Mouse (Mus musculus) intestine, embryonic 14.5 days (tissue): ENCODE results near the gene 9930104L06Rik. TPM values are rescaled to one million over a fixed set of nuclear protein-coding genes. Genes with fewer than 3 reads are reported as not detected.
A peak's percentile ranks its signal among the peaks of the same experiment; 100 is the strongest.
"Not testable (repeated sequence)": the region's sequence is repeated elsewhere in the genome, so short reads cannot be mapped to it uniquely, and the experiment has no call there.

Experiments
- ATAC-seq: fragments of 200-750 bp; cut with Nextera tagmentation; replicated peaks from 2 replicates; pipeline ENCODE4 v1.8.0; 2017; ENCODE audit warnings: low read depth, moderate number of reproducible peaks, moderate TSS enrichment, moderate library complexity; ENCODE audit not compliant: low FRiP score, low TSS enrichment
- DNase-seq: peaks from one replicate; pipeline ENCODE4 v3.0.0-alpha.2; 2018; ENCODE audit warnings: low spot score
- H3K27ac ChIP-seq: fragments of 300-500 bp; sonication (generic); 2 replicates; pipeline ENCODE4 v1.5.1; 2014; ENCODE audit warnings: low read depth, mild to moderate bottlenecking, control low read depth
- H3K27me3 ChIP-seq: fragments of 300-500 bp; sonication (generic); replicated peaks from 2 replicates; pipeline ENCODE4 v1.6.1; 2014; ENCODE audit warnings: low read length, control low read depth; ENCODE audit not compliant: control insufficient read depth, insufficient read depth
- H3K36me3 ChIP-seq: fragments of 300-500 bp; sonication (generic); 2 replicates; pipeline ENCODE4 v1.6.1; 2014; ENCODE audit warnings: low read length, control low read depth; ENCODE audit not compliant: control insufficient read depth, insufficient read depth
- H3K4me1 ChIP-seq: fragments of 300-500 bp; sonication (generic); replicated peaks from 2 replicates; pipeline ENCODE4 v1.6.1; 2014; ENCODE audit warnings: low read length, control low read depth, mixed read lengths; ENCODE audit not compliant: control insufficient read depth, insufficient read depth
- H3K4me2 ChIP-seq: fragments of 300-500 bp; sonication (generic); 2 replicates; pipeline ENCODE4 v1.6.1; 2014; ENCODE audit warnings: low read length
- H3K4me3 ChIP-seq: fragments of 300-500 bp; sonication (generic); 2 replicates; pipeline ENCODE4 v1.5.1; 2014; ENCODE audit warnings: low read depth, low read length, control low read depth, mixed read lengths
- H3K9ac ChIP-seq: fragments of 300-500 bp; sonication (generic); 2 replicates; pipeline ENCODE4 v1.6.1; 2014; ENCODE audit warnings: mild to moderate bottlenecking, low read length
- H3K9me3 ChIP-seq: fragments of 300-500 bp; sonication (generic); 2 replicates; pipeline ENCODE4 v1.6.1; 2016; ENCODE audit warnings: low read length, control low read depth; ENCODE audit not compliant: control insufficient read depth
- WGBS: fragments of 180-500 bp; shearing (Covaris S2); extraction: QIAGEN DNeasy Blood & Tissue Kit; methylation state at CpG from one replicate; pipeline ENCODE4 v1.1.7; 2014; 5-methylcytosine and 5-hydroxymethylcytosine counted together
- polyA plus RNA-seq: library from polyadenylated mRNA; unstranded; fragments of >200 nt; fragmentation: Nextera tagmentation; extraction: Ambion mirVana; gene quantifications from 2 replicates; pipeline ENCODE4 v1.2.1, GENCODE M21; 2014

The 9930104L06Rik gene
- polyA plus RNA-seq, 1 experiment from 2014 or later = 4.8 TPM

DNA sequence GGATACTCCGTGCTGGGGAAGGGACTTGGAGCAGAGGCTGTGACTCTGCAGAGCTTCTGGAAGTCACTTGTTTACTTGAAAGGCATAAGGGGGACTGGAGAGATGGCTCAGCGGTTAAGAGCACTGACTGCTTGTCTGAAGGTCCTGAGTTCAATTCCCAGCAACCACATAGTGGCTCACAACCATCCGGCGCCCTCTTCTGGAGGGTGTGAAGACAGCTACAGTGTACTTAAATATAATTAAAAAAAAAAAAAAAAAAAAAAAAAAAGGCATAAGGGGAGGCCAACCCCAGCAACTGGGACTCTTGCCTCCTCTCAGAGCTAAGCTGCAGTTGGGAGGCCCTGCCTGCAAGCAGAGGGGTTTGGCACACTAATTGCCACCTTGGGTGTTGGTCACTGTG, 31.4 kb upstream of the 9930104L06Rik start:
- Histone ChIP-seq H3K4me1 (peaks cover 9% of the 10 kb centered on the region), H3K4me2 (no peak overlapping the region), H3K27ac (no peak overlapping the region), H3K27me3 (no peaks in the 10 kb centered on the region), H3K9me3 (no peaks in the 10 kb centered on the region), H3K4me3 (no peak overlapping the region), H3K36me3 (no peaks in the 10 kb centered on the region), H3K9ac (no peak overlapping the region)
- no peak for DNase-seq
- WGBS = 60% methylated on average over 4 of the region's 4 CpGs
- ATAC-seq = no peak

DNA sequence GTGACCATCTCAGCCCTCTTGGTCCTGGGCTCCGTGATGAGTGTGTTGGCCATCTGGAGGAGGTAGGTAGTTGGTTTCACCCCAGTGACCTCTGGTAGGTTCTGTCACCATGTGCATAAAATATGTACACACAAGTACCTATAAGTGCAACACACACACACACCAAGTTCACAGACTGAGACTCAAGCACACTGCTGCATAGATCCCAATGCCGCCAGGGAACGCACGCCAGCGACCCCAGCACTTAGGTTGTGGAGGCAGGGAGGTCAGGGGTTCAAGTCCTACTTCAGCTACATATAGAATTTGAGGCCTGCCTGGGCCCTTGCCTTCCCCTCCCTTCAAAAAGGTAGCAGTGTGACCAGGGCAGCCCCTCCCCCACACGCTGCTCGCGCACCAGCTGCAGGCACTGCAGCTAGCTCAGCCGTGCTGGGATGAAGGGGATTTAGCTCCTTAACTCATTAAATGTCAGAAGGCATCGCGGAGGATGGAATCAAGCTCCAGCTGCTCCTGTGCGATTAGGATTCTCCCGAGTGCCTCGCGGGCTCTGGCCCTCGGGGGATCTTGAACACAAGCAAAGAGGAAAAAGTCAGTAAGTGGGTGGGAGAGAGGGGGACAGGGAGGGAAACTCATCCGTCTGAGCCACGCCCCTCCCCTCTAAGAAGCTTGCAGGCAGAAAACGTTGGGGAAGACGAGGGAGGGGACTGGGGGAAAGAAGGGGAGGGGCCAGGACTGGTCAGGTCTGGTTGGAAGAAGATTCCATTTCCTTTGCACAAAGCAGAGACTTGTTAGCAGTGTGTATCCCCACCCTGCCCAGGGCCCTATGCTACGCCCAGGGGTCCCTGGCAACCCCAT, 30.7 kb upstream of the 9930104L06Rik start:
- Histone ChIP-seq H3K4me1 (peaks cover 9% of the 10 kb centered on the region), H3K4me3 (peak overlapping the region; percentile 17; the same call in 1 of the 2 replicates), H3K9ac (peak overlapping the region; percentile 30), H3K27ac (peak overlapping the region; percentile 65), H3K36me3 (no peaks in the 10 kb centered on the region), H3K27me3 (no peaks in the 10 kb centered on the region), H3K4me2 (peak overlapping the region; percentile 54), H3K9me3 (no peaks in the 10 kb centered on the region)
- peak; percentile 71 for DNase-seq
- ATAC-seq = peak; percentile 78
- WGBS = 7% methylated on average over 21 of the region's 21 CpGs

DNA sequence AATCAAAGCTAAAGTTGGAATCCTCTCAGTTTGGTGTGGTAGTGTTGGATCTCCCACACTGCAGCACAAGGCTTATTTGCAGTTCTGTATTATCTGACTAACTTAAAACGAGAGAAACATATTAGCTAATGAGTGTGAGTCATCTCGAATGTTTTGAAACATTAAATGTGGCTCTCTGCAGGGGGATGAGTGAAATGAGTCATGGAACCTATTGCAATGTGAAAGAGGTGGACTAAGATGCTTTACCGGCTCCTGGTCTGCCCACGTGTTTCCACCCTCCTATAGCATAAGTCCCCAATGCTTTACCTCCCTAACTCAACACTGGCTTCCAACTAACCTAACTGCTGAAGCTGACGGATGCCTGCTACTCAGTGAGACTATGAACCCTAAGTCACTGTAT, 8.7 kb upstream of the 9930104L06Rik start:
- Histone ChIP-seq H3K4me2 (no peak overlapping the region), H3K9ac (no peak overlapping the region), H3K27ac (no peak overlapping the region), H3K4me3 (no peak overlapping the region), H3K27me3 (no peaks in the 10 kb centered on the region), H3K9me3 (no peaks in the 10 kb centered on the region), H3K36me3 (peaks cover 80% of the 10 kb centered on the region), H3K4me1 (no peaks in the 10 kb centered on the region)
- 89% methylated on average over 5 of the region's 5 CpGs for WGBS
- DNase-seq = no peak
- ATAC-seq = no peak

DNA sequence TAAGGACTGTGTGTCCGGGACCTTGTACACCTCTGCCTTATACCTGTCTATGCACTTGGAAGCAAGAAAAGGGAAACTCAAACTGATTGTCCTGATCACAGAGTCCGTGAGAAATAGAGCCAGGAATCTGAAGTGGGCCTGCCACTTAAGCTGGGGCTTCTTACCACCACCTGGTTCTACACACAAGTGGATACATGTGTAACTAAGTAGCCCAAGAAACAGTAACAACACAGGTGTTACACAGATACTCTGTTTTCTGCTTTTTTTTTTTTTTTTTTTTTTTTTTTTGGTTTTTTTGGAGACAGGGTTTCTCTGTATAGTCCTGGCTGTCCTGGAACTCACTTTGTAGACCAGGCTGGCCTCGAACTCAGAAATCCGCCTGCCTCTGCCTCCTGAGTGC, 2.4 kb downstream of the 9930104L06Rik start, which contains the start of gene Cdca8:
TSS of gene Cdca8 (minus strand) at position 101 of the 400 bp plus-strand sequence.
- not testable (repeated sequence) for ATAC-seq, H3K9me3 ChIP-seq, DNase-seq, H3K9ac ChIP-seq, H3K27ac ChIP-seq, H3K4me3 ChIP-seq, H3K27me3 ChIP-seq, H3K4me2 ChIP-seq
- Histone ChIP-seq H3K36me3 (peaks cover 33% of the 10 kb centered on the region), H3K4me1 (peaks cover 17% of the 10 kb centered on the region)
- 89% methylated on average over 4 of the region's 4 CpGs for WGBS

DNA sequence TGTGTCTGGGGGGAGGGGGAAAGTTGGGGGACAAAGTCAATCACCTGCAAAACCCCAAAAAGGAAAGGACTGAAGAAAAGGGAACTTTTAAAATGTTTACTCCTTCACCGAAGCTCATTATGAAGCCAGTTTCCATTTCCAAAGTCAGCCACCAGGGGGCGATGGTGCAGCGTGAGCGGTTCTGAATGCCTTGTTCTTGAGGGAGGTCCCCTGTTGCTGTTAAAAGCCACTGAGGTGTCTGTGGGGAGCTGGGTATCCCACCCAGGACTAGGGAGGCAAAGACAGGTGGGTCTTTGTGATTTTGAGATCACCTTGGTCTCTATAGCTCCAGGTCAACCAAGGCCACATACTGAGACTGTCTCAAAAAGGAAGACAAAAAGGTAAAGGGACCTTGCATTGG, 6.2 kb downstream of the 9930104L06Rik start:
- 6% methylated on average over 4 of the region's 4 CpGs for WGBS

DNA sequence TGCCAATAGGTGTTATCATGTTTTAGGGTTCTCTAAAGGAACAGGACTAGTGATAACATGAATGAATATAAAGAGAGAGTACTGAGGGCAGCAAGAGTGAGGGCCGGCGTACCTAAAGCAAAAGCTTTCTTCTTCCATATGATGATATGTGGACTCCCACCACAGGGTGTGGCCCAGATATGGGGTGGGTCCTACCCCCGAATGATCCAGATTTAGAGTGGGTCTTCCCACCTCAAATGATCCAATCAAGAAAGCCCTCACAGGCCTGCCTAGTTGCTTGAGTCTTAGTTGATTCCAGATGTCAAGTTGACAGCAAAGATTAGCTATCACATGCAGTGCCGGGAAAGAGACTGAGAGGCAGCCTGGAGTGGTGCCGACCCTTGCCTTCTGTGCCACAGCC, 6.9 kb downstream of the 9930104L06Rik start:
- no peaks in the 10 kb centered on the region for H3K4me1 ChIP-seq

More for the DNA sequence above, 6.2 kb downstream of the 9930104L06Rik start:
- Histone ChIP-seq H3K9me3 (no peaks in the 10 kb centered on the region), H3K27me3 (no peaks in the 10 kb centered on the region), H3K36me3 (peaks cover 33% of the 10 kb centered on the region), H3K4me2 (no peak overlapping the region), H3K9ac (no peak overlapping the region), H3K4me1 (peaks cover 2% of the 10 kb centered on the region; the same call in 1 of the 2 replicates), H3K4me3 (no peak overlapping the region), H3K27ac (no peak overlapping the region)
- DNase-seq = peak; percentile 99
- ATAC-seq = peak; percentile 48; the same call in 1 of the 2 replicates

DNA sequence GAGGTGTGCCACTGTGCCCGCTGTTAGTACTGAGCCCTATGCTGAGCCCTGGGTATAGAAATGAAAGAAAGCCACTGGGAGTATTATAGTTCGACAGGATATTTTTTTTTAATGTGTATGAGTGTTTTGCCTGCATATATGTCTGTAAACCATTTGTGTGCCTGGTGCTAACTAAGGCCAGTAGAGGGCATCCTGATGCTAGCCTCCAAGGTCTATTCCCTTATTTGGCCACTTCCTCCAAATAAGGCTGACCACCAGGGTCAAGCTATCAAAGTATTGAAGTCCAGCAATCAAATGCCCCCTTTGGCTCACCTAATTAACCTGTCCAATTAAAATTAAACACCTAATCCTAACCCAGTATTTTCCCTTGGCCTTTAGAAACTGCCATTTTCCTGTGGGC, 8.1 kb downstream of the 9930104L06Rik start:
- Histone ChIP-seq H3K27me3 (no peaks in the 10 kb centered on the region), H3K4me2 (no peak overlapping the region), H3K9me3 (no peaks in the 10 kb centered on the region), H3K4me3 (no peak overlapping the region), H3K27ac (no peak overlapping the region), H3K9ac (no peak overlapping the region), H3K36me3 (peaks cover 19% of the 10 kb centered on the region), H3K4me1 (no peaks in the 10 kb centered on the region)
- ATAC-seq = no peak
- 69% methylated on average over 2 of the region's 2 CpGs for WGBS
- no peak for DNase-seq

More for the DNA sequence above, 6.9 kb downstream of the 9930104L06Rik start:
- Histone ChIP-seq H3K9ac (no peak overlapping the region), H3K4me2 (no peak overlapping the region), H3K9me3 (no peaks in the 10 kb centered on the region), H3K27ac (no peak overlapping the region), H3K27me3 (no peaks in the 10 kb centered on the region), H3K4me3 (no peak overlapping the region), H3K36me3 (peaks cover 27% of the 10 kb centered on the region)
- DNase-seq = no peak
- WGBS = 88% methylated on average over 5 of the region's 5 CpGs
- no peak for ATAC-seq

DNA sequence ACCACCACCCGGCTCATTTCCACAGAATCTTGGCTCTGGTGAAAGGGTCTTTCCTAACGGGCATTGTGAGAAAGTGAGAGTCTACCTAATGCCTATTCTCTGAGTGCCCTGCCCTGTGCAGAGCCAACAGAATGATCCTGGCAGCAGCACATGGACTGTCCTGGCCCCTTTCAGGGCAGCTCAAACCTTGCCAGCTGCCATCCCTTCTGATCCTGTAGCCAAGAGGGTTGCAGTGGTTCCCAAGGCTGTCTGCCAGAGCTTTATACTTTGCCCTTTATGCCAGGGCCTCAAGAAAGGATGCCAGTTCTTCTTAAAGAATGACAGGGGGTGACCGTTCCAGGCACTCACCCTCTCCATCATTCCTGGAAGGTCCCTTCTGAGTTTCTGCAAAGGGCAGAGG, 12.6 kb downstream of the 9930104L06Rik start:
- Histone ChIP-seq H3K27ac (no peak overlapping the region), H3K9ac (no peak overlapping the region)

More for the DNA sequence above, 12.6 kb downstream of the 9930104L06Rik start:
- Histone ChIP-seq H3K36me3 (no peaks in the 10 kb centered on the region), H3K27me3 (no peaks in the 10 kb centered on the region), H3K4me3 (no peak overlapping the region), H3K9me3 (no peaks in the 10 kb centered on the region), H3K4me1 (no peaks in the 10 kb centered on the region), H3K4me2 (no peak overlapping the region)
- no peak for DNase-seq
- 76% methylated on average over 3 of the region's 3 CpGs for WGBS
- ATAC-seq = no peak
